Mouse (Mus musculus) hindlimb bud, embryonic 11.5 days (tissue): ENCODE results near the gene 4930404N11Rik.

ENCODE experiments used
- DNase-seq: peaks from one replicate; pipeline ENCODE4 v3.0.0-alpha.2; 2012; ENCODE audit warnings: low read depth, low spot score; ENCODE audit errors: extremely low spot score

4930404N11Rik gene

GRCm38 (mm10) chr10:81383802-81384604, 18.4 kb upstream of the 4930404N11Rik start, which contains the start of the genes Dohh and Gm48551:
Dohh (plus strand) TSS chr10:81384428.
Gm48551 (plus strand) TSS chr10:81384466.
- DNase-seq: peak; percentile 97

- no peak for DNase-seq
Observed at GRCm38 (mm10) chr10:81382039-81382438, 16.4 kb upstream of the 4930404N11Rik start.

- DNase-seq: no peak
Observed at GRCm38 (mm10) chr10:81379809-81380378, 14.3 kb upstream of the 4930404N11Rik start.

- no peak for DNase-seq
Observed at GRCm38 (mm10) chr10:81379183-81379553, 13.6 kb upstream of the 4930404N11Rik start.

GRCm38 (mm10) chr10:81378553-81379182, 13.1 kb upstream of the 4930404N11Rik start:
- DNase-seq: peak; percentile 99

GRCm38 (mm10) chr10:81377793-81378552, 12.4 kb upstream of the 4930404N11Rik start, which contains the start of gene Fzr1:
Fzr1 (minus strand) TSS chr10:81378516.
- DNase-seq: no peak

- no peak for DNase-seq
Observed at GRCm38 (mm10) chr10:81377362-81377664, 11.7 kb upstream of the 4930404N11Rik start.

- DNase-seq: no peak
Observed at GRCm38 (mm10) chr10:81376561-81377361, 11.1 kb upstream of the 4930404N11Rik start.

GRCm38 (mm10) chr10:81375322-81375721, 9.7 kb upstream of the 4930404N11Rik start:
- DNase-seq: no peak

- no peak for DNase-seq
Observed at GRCm38 (mm10) chr10:81367207-81367495, 1.5 kb upstream of the 4930404N11Rik start.

- DNase-seq: no peak
Observed at GRCm38 (mm10) chr10:81366477-81367206, 1.0 kb upstream of the 4930404N11Rik start.

- DNase-seq: no peak
Observed at GRCm38 (mm10) chr10:81365073-81365472, 543 bp downstream of the 4930404N11Rik start.

- DNase-seq: no peak
Observed at GRCm38 (mm10) chr10:81364666-81365065, 950 bp downstream of the 4930404N11Rik start.

- DNase-seq: no peak
Observed at GRCm38 (mm10) chr10:81363436-81364346, 1.9 kb downstream of the 4930404N11Rik start.

GRCm38 (mm10) chr10:81362336-81362949, 3.2 kb downstream of the 4930404N11Rik start:
- DNase-seq: no peak

GRCm38 (mm10) chr10:81360721-81361120, 4.9 kb downstream of the 4930404N11Rik start:
- no peak for DNase-seq

- DNase-seq: no peak
Observed at GRCm38 (mm10) chr10:81358841-81359240, 6.8 kb downstream of the 4930404N11Rik start.

- DNase-seq: no peak
Observed at GRCm38 (mm10) chr10:81358209-81358608, 7.4 kb downstream of the 4930404N11Rik start.
